In genomic region chr2:71965476-71965875, GRCm38 (mm10) we compare ENCODE assay signal across 8 mouse cellular contexts. TPM values are rescaled to one million over a fixed set of nuclear protein-coding genes. Genes with fewer than 3 reads are reported as not detected.
DNase-seq lines count a peak whose midpoint lies in the region; ATAC-seq lines count a peak whose summit lies in the region.

No protein-coding gene starts in this region.

- intact Hi-C loops in gastrocnemius, postnatal 14 days (cut with DNase I; ENCODE audit: low total_unique reads) = loop anchor here (10.0 kb wide), 1 partner anchor 69 kb away; no protein-coding TSS in a partner anchor
- intact Hi-C loops in gastrocnemius, postnatal 36 days (cut with DNase I) = loop anchor here (5.0 kb wide), 1 partner anchor 72 kb away; no protein-coding TSS in a partner anchor

- peak; percentile 37 for DNase-seq in gastrocnemius, postnatal 14 days
- DNase-seq in gastrocnemius, postnatal 36 days = no peak
- peak; percentile 65 for DNase-seq in A20 (ENCODE audit: low read depth, low spot score)
- DNase-seq in adrenal gland, adult 2 months = peak; percentile 59
- DNase-seq in embryo, embryonic 11.5 days (ENCODE audit: low read depth, low spot score) = peak; percentile 31
- no peak for DNase-seq in right cerebral cortex, postnatal 4 days
- no peak for DNase-seq in ovary, postnatal 10 days (ENCODE audit: low spot score)

- ATAC-seq in megakaryocyte-erythroid progenitor cell, adult 5-6 weeks (replicated peaks; ENCODE audit: low FRiP score, low TSS enrichment, poor library complexity, severe bottlenecking) = peak; percentile 83

RNA-seq across cellular contexts. Expression of gene Rapgef4, which starts 15.6 kb away (rescaled TPM):
- 1 to 10 TPM; 2.3 to 3.2 TPM for total RNA-seq in gastrocnemius, postnatal 14 days (2021)
- total RNA-seq in gastrocnemius, postnatal 36 days (2021) = 1 to 10 TPM; 1.6 to 2.6 TPM
- total RNA-seq in adrenal gland, adult 2 months (2021) = 100 to 1,000 TPM; 109 to 271 TPM
- polyA plus RNA-seq in adrenal gland, adult 2 months (2012; rRNA removed) = 81.1 and 137 TPM in 2 replicates
- total RNA-seq in megakaryocyte-erythroid progenitor cell, adult 5-6 weeks (2014; fragmentation: Nextera tagmentation) = not detected in 2 replicates
- total RNA-seq in megakaryocyte-erythroid progenitor cell, adult 5-6 weeks (2017) = not detected in 2 replicates

Comparison
In these comparisons a context has a peak if more than half of its experiments do, and no peak if none do; other contexts are left out.
1. DNase-seq: peak in gastrocnemius, postnatal 14 days (single experiment), A20 (single experiment), adrenal gland, adult 2 months (single experiment) and embryo, embryonic 11.5 days (single experiment); none in gastrocnemius, postnatal 36 days (0 of 2), right cerebral cortex, postnatal 4 days (single experiment) and ovary, postnatal 10 days (single experiment).
2. RNA of gene Rapgef4, which starts 15.6 kb away (total RNA-seq): 109 to 271 TPM in adrenal gland, adult 2 months; 2.3 to 3.2 TPM in gastrocnemius, postnatal 14 days, 1.6 to 2.6 TPM in gastrocnemius, postnatal 36 days and not detected in megakaryocyte-erythroid progenitor cell, adult 5-6 weeks; every median in the first group is over 10 times any median in the second.